Mouse (Mus musculus): Measurements from ENCODE around the gene Frrs1l.
A peak's percentile ranks its signal among the peaks of the same experiment; 100 is the strongest.

The Frrs1l gene

DNA sequence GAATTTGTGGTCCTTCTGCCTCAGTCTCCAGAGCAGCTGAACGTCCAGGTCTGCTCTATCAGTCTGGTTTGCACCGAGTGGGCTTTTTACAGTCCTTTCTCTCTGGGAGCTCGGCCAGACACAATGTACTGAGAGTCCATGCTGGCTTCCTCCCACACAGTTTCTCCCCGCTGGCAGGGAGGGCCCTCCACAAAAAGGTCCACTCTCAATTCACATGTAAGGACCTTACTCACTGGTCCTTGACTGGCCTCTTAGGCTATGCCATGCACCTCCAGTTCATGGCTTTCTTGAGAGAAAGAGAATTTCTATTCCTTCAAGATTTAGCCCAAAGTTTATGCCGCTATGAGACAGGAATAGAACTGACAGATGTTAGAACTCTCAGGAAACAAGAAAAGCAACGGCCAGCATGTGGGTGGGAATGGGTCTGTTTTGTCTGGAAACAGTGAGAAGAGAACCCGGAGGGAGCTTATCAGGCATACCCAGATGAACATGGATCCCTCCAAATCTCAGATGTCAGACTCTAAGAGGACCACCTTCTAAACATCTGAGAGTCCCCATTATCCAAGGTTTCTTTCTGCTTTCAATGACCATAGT, 24.5 kb downstream of the Frrs1l start:
- no peak for DNase-seq (ENCODE audit: low read depth, low spot score)

- DNase-seq (ENCODE audit: low read depth, low spot score) = no peak
These were observed 26.5 kb downstream of the Frrs1l start for GRCm38 (mm10) chr4:56963687-56964086.

GRCm38 (mm10) chr4:56961320-56961925, 28.8 kb downstream of the Frrs1l start:
- DNase-seq (ENCODE audit: low read depth, low spot score) = no peak

DNA sequence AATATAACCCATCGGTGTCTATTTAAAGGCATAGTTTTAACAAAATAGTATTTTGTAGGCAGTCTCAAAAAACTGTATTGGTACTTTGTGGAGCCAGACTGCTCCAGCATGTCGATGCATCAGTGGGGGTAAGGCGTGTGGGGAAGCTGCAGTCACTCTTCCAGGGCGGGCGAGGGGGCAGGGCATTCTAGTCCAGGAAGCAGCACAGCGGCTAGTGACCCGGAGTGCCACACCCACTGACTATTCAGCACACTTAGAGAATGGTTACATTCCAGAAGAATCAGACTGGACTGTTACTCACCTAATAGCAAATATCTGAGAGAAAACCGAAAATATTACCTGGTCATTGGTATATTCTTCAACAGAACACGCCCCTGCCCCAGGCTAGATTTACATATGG, 32.7 kb downstream of the Frrs1l start:
- DNase-seq (ENCODE audit: low read depth, low spot score) = no peak

DNA sequence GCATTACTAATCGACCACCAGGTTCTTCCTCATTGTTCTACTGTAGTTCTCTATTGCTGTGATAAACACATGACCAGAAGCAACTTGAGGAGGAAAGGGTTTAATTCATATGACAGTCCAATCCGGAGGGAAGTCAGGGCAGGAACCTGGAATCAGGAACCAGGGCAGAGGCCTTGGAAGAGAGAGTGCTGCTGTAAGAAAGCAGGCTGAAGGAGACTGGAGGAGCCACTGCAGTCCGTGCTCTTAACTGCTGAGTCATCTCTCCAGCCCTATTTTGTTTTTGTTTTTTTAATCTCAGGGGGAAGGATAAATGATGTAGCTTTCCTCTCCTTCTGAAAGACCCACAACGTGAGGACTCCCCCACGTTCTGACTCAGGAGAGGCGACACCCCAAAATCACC, 37.0 kb downstream of the Frrs1l start:
- no peak for DNase-seq (ENCODE audit: low read depth, low spot score)

GRCm38 (mm10) chr4:56951701-56952100, 38.5 kb downstream of the Frrs1l start:
- no peak for DNase-seq (ENCODE audit: low read depth, low spot score)

DNA sequence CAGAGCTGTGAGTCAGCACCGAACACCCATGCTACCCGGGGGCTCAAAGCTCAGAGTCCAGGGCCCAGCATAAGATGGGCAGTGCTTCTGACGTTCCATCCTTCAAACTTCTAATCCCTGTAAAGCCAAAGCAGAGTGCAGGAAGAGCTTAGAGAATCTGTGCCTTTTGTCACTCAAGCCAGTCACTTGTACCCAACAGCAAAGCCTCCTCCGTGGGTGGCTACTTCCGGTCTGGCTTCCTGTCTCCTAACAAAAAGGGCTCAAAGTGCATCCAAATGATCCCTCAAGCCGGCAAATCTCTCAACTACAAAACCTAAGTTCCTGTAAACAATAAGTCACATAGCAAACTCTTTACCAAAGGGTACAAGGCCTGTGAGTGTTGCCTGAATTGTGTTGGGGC, 40.7 kb downstream of the Frrs1l start:
- DNase-seq (ENCODE audit: low read depth, low spot score) = no peak

- DNase-seq (ENCODE audit: low read depth, low spot score) = peak; percentile 96
These were observed 43.2 kb downstream of the Frrs1l start, which contains the start of gene Tmem245 for GRCm38 (mm10) chr4:56946641-56947640. Gene Tmem245 (minus strand): TSS chr4:56947437.

DNA sequence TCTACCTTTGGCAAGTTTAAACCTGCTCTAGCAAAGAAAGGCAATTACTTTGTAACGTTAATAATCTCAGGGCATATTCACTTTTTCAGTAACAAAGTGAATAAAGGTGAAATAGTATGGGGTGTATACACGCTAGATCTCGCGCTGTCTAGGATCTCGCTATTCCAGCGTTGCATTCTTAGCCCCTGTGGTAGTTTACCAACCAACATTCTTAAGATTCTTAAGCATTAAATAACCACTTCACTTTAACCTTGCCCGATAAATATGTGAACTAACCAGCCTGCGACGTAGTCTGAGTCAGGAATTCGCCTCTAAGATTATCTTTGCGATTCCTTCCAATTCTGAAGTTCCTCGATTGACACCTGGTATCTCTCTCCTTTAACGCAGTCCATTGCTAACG, 44.0 kb downstream of the Frrs1l start:
- DNase-seq (ENCODE audit: low read depth, low spot score) = peak; percentile 79

GRCm38 (mm10) chr4:56944286-56944685, 45.9 kb downstream of the Frrs1l start:
- DNase-seq (ENCODE audit: low read depth, low spot score) = peak; percentile 66

- DNase-seq (ENCODE audit: low read depth, low spot score) = no peak
These were observed 46.9 kb downstream of the Frrs1l start for GRCm38 (mm10) chr4:56943258-56943657.

GRCm38 (mm10) chr4:56942567-56942966, 47.6 kb downstream of the Frrs1l start:
- DNase-seq (ENCODE audit: low read depth, low spot score) = no peak

- no peak for DNase-seq (ENCODE audit: low read depth, low spot score)
These were observed 48.7 kb downstream of the Frrs1l start for GRCm38 (mm10) chr4:56941481-56941880.

- peak; percentile 67 for DNase-seq (ENCODE audit: low read depth, low spot score)
These were observed 53.1 kb downstream of the Frrs1l start for GRCm38 (mm10) chr4:56937136-56937535.

DNA sequence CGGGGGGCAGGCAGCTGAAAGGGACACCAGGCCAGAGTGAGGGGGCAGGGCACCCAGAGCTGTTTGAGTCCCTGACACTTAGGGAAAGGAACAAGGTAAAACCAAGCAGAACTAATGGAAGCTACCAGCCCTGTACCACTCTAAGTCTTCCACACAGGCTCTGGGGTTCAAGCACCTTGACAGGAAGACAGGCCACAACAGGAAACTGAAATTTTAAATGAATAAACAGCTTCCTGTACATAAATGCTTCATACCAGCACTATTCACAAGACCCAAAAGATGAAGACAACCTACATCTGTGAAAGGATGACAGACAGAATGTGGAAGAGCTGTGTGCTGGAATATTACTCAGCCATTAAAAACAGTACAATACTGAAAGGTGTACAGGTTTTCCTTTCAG, 54.9 kb downstream of the Frrs1l start:
- DNase-seq (ENCODE audit: low read depth, low spot score) = no peak

DNA sequence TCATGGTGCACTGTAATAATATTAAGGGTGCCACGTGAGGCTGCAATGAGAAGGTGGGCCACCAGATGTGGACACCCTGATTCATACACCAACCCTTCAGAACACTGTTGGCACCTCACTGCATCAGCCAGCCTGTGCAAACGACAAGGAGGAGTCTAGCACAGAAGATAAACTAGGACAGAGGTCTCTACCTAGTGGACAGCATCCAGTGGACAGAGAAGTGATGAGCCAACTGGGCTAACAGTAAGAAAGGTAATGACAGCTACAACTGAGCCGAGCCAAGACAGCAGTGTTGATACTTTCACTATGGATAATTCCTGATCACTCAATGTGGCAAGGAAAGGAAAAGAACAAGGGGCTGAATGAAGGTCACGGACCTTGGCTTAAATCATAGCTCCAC, 57.0 kb downstream of the Frrs1l start:
- no peak for DNase-seq (ENCODE audit: low read depth, low spot score)

- DNase-seq (ENCODE audit: low read depth, low spot score) = no peak
These were observed 58.1 kb downstream of the Frrs1l start for GRCm38 (mm10) chr4:56932096-56932495.

DNA sequence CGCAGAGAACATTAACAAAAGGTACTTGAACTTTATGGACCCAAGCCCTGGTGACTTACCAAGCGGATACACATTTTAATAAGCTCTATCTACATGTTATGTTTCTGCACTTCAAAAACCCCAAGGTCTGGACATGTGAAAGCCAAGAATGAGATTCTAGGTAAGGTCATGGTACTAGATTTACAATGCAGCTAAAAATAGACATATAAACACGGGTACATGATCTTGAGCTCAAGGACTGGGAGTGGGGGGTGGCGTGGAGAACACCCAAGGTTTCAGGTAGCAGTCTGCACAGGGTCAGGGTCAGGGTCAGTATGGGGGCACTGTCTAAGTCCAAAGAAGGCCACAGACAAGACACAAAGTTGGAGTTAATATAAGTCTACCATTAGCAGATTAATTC, 59.9 kb downstream of the Frrs1l start:
- no peak for DNase-seq (ENCODE audit: low read depth, low spot score)

DNA sequence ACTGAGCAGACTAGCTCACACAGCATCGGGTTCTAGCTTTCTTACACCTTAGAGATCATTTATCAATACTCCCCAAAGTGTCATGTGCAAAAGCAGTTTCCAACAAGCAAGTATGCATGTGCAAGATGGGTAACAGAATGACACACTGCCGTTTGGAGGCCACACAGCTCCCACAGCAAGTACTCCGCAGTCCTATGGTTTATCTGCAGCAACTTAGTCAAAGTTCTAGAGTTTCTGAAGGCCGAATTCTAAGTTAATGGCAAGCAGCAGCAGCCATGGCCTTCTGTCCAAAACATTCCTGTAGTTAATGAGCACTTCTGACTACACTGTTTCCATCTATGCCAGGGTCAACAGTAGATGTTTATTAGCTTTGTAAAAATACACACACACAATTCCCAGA, 63.2 kb downstream of the Frrs1l start:
- DNase-seq (ENCODE audit: low read depth, low spot score) = no peak

DNA sequence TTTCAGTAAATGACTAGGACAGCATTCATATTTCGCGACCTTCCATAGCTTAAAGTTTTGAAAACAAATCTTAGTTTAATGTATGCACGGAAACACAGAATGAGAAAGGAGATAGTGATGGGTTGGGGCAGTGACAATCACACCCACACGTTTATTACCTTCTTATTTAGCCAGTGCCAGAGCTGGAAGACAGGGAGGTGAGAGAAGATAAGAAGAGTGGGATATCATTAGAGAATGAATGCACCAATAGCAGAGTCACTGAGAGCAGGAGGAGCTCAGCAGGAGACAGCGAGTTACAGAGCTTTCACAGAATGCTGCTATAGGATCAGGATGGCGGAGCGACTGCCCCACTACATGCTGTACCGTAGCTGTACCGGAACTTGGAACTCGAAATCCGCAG, 68.0 kb downstream of the Frrs1l start:
- no peak for DNase-seq (ENCODE audit: low read depth, low spot score)

DNA sequence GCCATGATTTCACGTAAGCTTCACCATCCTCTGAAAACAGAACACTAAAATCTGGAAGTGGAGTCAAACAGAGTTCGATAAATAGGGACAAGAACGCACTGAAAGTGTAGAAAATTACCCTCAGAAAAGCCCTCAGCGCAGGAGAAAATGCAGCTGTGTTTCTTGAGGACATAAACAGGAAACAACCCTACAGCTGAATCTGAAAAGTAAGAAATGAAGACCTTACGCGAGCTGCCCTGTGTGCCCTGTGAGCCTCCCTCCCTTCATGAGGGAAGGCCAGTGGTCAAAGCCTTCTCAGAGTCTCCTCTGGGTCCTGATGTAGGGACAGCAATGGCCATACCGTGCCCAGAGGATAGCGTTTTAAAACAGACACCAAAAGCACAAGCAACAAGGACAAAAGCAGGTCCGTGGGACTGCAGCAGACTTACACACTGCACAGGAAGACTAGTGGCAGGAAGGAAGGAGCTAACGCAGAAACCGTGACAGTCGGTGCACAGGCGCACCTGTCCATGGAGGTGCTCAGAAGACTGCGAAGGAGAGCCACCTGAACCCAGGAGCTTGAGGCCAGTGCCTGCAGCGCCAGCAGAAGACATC, 74.4 kb downstream of the Frrs1l start:
- DNase-seq (ENCODE audit: low read depth, low spot score) = no peak

- no peak for DNase-seq (ENCODE audit: low read depth, low spot score)
These were observed 75.4 kb downstream of the Frrs1l start for GRCm38 (mm10) chr4:56914761-56915160.
